Mouse (Mus musculus) liver, embryonic 14.5 days (tissue): Measurements from ENCODE around the gene Lmo3.

Source experiments
- CTCF ChIP-seq: IDR thresholded peaks from 2 replicates; pipeline ENCODE4 v1.5.1; 2016; ENCODE audit warnings: antibody characterized with exemption, low read depth, control low read depth
- EP300 ChIP-seq: IDR thresholded peaks from 2 replicates; pipeline ENCODE4 v1.6.1; 2016; ENCODE audit warnings: antibody characterized with exemption, low read depth

- TF ChIP-seq CTCF (no peak), EP300 (no peak)
Measured at GRCm38 (mm10) chr6:138421191-138421613, 160.6 kb downstream of the Lmo3 start.
